Mouse (Mus musculus): ENCODE measurements at regions not wholly inside any gene's neighbourhood (a gene's known extent, or its start where the extent isn't known, plus 50 kb on each side); places are given as distances from the start of the nearest gene placed in this dataset.

DNA sequence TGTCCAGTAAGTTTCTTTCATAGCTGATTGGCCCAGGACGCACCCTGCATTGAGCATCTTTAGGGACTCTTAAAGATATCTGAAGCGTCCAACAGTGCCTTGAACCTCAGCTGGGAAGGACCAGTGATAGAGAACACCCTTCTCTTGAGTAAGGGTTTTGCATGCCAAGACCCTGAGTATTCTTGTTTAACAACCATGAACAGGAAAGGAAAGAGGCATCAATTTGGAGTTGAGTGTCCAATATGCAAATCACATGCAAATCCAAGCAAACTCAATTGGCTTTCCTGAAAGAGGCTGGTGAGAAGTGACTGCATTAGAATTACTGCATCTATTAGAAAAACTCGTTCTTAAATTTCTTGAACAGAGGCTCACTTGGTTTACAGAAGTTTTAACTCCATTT, 220.0 kb upstream of the A1bg start:
- H3K27me3 ChIP-seq, result no peaks in the 10 kb centered on the region
- H3K4me2 ChIP-seq, result no peak overlapping the region
- H3K9me3 ChIP-seq, result no peaks in the 10 kb centered on the region
- H3K27ac ChIP-seq, result no peak overlapping the region
- H3K4me3 ChIP-seq, result no peak overlapping the region
- no peak overlapping the region for H3K9ac ChIP-seq
- WGBS, result 51% methylated on average over 3 of the region's 3 CpGs
- ATAC-seq (ENCODE audit: low FRiP score), result no peak
- H3K4me1 ChIP-seq (replicated peaks), result no peaks in the 10 kb centered on the region
- H3K36me3 ChIP-seq, result no peaks in the 10 kb centered on the region

- no peak overlapping the region for H3K27ac ChIP-seq
- no peaks in the 10 kb centered on the region for H3K27me3 ChIP-seq
- no peaks in the 10 kb centered on the region for H3K36me3 ChIP-seq
- no peaks in the 10 kb centered on the region for H3K9me3 ChIP-seq
- no peak overlapping the region for H3K4me2 ChIP-seq
- no peak overlapping the region for H3K9ac ChIP-seq
- whole genome bisulfite sequencing, result 83% methylated on average over 5 of the region's 5 CpGs
- ATAC-seq (ENCODE audit: low FRiP score), result no peak
- H3K4me1 ChIP-seq (replicated peaks), result 0 out of 2 replicates have a peak, but pooled peaks cover 3% of the 10 kb centered on the region
- no peak overlapping the region for H3K4me3 ChIP-seq
These were observed 216.3 kb upstream of the A1bg start for GRCm38 (mm10) chr15:61139151-61139550.

GRCm38 (mm10) chr15:61136781-61137180, 214.0 kb upstream of the A1bg start:
- Histone ChIP-seq H3K9me3 (no peaks in the 10 kb centered on the region), H3K9ac (no peak overlapping the region), H3K27ac (no peak overlapping the region; the same call in 1 of the 2 replicates), H3K4me3 (no peak overlapping the region), H3K4me1 (replicated peaks) (0 out of 2 replicates have a peak, but pooled peaks cover 3% of the 10 kb centered on the region), H3K4me2 (no peak overlapping the region), H3K36me3 (no peaks in the 10 kb centered on the region), H3K27me3 (no peaks in the 10 kb centered on the region)
- no peak for ATAC-seq (ENCODE audit: low FRiP score)
- WGBS, result 48% methylated on average over 2 of the region's 2 CpGs

DNA sequence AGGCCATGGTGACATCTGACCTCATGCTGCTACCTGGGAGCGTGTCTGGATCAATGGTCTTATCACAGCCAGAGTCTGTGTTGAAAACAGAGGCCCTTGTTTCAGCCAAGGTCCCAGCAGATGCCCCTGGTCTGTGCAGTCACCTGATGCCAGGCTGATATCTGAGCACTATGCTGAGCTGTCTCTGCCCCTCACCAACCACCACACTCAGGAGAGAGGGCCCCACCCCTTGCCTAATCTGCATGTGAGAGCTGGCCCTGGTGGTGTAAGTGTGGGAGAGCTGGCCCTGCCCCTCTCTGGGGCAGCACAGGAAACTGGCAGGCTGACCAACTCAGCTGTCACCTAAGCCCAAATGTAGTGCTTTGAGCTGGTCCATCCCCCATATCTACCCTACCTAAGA, 210.5 kb upstream of the A1bg start:
- 89% methylated on average over 1 of the region's 1 CpGs for WGBS

DNA sequence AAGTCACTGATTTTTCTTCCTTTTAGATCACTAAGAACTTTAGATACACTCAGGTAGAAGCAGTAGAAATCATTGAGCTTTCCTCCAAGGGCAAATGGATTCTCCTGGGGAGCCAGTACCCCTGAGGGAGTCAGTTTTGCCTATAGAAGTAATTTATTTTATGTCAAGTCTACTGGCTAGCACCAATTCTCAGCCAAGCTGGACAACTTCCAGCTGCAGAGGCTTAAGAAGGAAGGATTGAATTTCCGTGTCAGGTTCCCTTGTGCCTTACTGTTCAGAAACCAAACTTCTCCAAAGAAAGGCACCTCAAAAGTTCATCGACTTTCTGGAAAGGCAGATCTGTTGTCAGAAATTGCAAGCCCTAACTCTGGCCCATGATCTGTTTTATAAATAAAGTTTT, 205.2 kb upstream of the A1bg start:
- no peak overlapping the region for H3K4me3 ChIP-seq
- H3K36me3 ChIP-seq, result no peaks in the 10 kb centered on the region
- no peak overlapping the region for H3K9ac ChIP-seq
- no peaks in the 10 kb centered on the region for H3K27me3 ChIP-seq
- no peaks in the 10 kb centered on the region for H3K4me1 ChIP-seq (replicated peaks)
- H3K9me3 ChIP-seq, result no peaks in the 10 kb centered on the region
- ATAC-seq (ENCODE audit: low FRiP score), result no peak
- no peak overlapping the region for H3K27ac ChIP-seq
- WGBS, result 91% methylated on average over 2 of the region's 2 CpGs
- no peak overlapping the region for H3K4me2 ChIP-seq

More for the DNA sequence above, 210.5 kb upstream of the A1bg start:
- no peak overlapping the region for H3K27ac ChIP-seq
- H3K9me3 ChIP-seq, result no peaks in the 10 kb centered on the region
- H3K4me3 ChIP-seq, result no peak overlapping the region
- no peak overlapping the region for H3K4me2 ChIP-seq
- H3K4me1 ChIP-seq (replicated peaks), result 0 out of 2 replicates have a peak, but pooled peaks cover 3% of the 10 kb centered on the region
- no peaks in the 10 kb centered on the region for H3K36me3 ChIP-seq
- H3K9ac ChIP-seq, result no peak overlapping the region
- ATAC-seq (ENCODE audit: low FRiP score), result no peak
- H3K27me3 ChIP-seq, result no peaks in the 10 kb centered on the region

GRCm38 (mm10) chr15:61127130-61127529, 204.3 kb upstream of the A1bg start:
- no peak overlapping the region for H3K27ac ChIP-seq
- H3K4me2 ChIP-seq, result no peak overlapping the region
- no peaks in the 10 kb centered on the region for H3K4me1 ChIP-seq (replicated peaks)
- H3K9me3 ChIP-seq, result no peaks in the 10 kb centered on the region
- no peaks in the 10 kb centered on the region for H3K27me3 ChIP-seq
- no peak for ATAC-seq (ENCODE audit: low FRiP score)
- no peak overlapping the region for H3K9ac ChIP-seq
- no peaks in the 10 kb centered on the region for H3K36me3 ChIP-seq
- no peak overlapping the region for H3K4me3 ChIP-seq

- Histone ChIP-seq H3K27me3 (no peaks in the 10 kb centered on the region), H3K4me2 (no peak overlapping the region), H3K9me3 (no peaks in the 10 kb centered on the region), H3K9ac (no peak overlapping the region), H3K4me3 (no peak overlapping the region), H3K27ac (no peak overlapping the region), H3K36me3 (no peaks in the 10 kb centered on the region), H3K4me1 (replicated peaks) (no peaks in the 10 kb centered on the region)
- WGBS, result 65% methylated on average over 1 of the region's 1 CpGs
- no peak for ATAC-seq (ENCODE audit: low FRiP score)
These were observed 194.1 kb upstream of the A1bg start for GRCm38 (mm10) chr15:61116912-61117311.

DNA sequence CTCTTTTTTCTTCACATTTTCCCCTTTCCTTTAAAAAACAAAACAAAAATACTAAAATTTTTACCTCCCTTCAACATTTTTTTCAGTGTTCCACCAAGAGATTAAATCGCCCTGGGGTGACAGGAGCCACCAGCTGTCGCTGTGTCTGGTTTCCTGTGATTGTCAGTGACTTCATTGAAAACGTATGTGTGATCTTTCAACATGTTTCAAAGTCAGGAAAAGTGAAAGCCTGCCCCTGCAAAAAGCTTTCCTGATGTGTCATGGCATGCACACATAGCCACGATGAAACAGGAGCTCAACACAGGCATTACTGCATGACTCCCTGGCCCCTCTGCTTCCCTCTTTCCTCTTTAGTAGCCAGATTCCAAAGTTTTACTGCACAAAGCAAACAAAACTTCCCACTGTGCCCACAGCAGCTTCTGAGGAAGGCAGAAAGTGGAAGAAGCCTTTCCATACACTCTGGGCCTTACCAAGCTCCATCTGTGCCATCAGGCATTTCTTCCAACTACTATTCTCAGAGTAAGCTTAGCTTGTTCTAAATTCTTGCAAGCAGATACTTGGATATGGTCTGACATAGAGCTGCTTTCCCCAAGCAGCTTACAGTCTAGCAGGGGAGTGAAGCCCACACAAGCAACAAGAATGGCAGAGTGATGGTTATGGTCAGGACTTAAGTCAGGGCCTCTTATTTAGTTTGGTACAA, 186.8 kb upstream of the A1bg start:
- Histone ChIP-seq H3K9me3 (no peaks in the 10 kb centered on the region), H3K4me3 (no peak overlapping the region), H3K4me1 (replicated peaks) (peaks cover 6% of the 10 kb centered on the region), H3K9ac (no peak overlapping the region), H3K27me3 (no peaks in the 10 kb centered on the region), H3K27ac (no peak overlapping the region), H3K36me3 (no peaks in the 10 kb centered on the region), H3K4me2 (no peak overlapping the region)
- 42% methylated on average over 4 of the region's 4 CpGs for WGBS
- ATAC-seq (ENCODE audit: low FRiP score), result no peak

GRCm38 (mm10) chr15:61108957-61109356, 186.1 kb upstream of the A1bg start:
- H3K4me3 ChIP-seq, result no peak overlapping the region
- H3K27ac ChIP-seq, result no peak overlapping the region
- H3K4me1 ChIP-seq (replicated peaks), result peaks cover 6% of the 10 kb centered on the region
- ATAC-seq (ENCODE audit: low FRiP score), result no peak
- no peak overlapping the region for H3K4me2 ChIP-seq
- H3K27me3 ChIP-seq, result no peaks in the 10 kb centered on the region
- H3K36me3 ChIP-seq, result no peaks in the 10 kb centered on the region
- WGBS, result 40% methylated on average over 2 of the region's 2 CpGs
- no peak overlapping the region for H3K9ac ChIP-seq
- no peaks in the 10 kb centered on the region for H3K9me3 ChIP-seq

GRCm38 (mm10) chr15:61102421-61103412, 179.9 kb upstream of the A1bg start:
- Histone ChIP-seq H3K9me3 (no peaks in the 10 kb centered on the region), H3K4me1 (replicated peaks) (peaks cover 9% of the 10 kb centered on the region), H3K9ac (no peak overlapping the region), H3K4me2 (peak overlapping the region; percentile 43), H3K4me3 (no peak overlapping the region), H3K27me3 (no peaks in the 10 kb centered on the region), H3K27ac (no peak overlapping the region), H3K36me3 (no peaks in the 10 kb centered on the region)
- ATAC-seq (ENCODE audit: low FRiP score), result peak; percentile 78
- WGBS, result 14% methylated on average over 7 of the region's 7 CpGs

DNA sequence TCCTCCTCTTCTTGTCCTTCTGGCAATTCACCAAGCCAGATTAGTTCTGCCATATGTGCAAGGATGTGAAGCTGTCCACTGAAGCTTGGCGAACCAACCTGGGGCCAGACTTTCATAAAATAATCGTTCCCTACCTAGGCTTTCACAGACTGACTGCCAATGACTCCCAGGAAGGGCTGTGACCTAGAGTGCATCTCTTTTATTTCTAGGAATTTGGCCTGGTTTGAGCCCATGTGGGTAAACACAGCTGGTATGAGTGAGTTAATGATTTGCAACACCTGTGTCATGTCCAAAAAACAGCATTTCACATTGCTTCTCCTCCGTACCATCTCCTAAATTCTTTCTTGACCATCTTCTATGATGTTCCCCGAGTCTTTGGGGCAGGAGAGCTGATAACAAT, 178.0 kb upstream of the A1bg start:
- 69% methylated on average over 4 of the region's 4 CpGs for WGBS
- Histone ChIP-seq H3K4me1 (replicated peaks) (peaks cover 9% of the 10 kb centered on the region), H3K27me3 (no peaks in the 10 kb centered on the region), H3K4me3 (no peak overlapping the region), H3K9ac (no peak overlapping the region), H3K9me3 (no peaks in the 10 kb centered on the region), H3K36me3 (no peaks in the 10 kb centered on the region), H3K4me2 (no peak overlapping the region), H3K27ac (no peak overlapping the region)
- ATAC-seq (ENCODE audit: low FRiP score), result no peak

DNA sequence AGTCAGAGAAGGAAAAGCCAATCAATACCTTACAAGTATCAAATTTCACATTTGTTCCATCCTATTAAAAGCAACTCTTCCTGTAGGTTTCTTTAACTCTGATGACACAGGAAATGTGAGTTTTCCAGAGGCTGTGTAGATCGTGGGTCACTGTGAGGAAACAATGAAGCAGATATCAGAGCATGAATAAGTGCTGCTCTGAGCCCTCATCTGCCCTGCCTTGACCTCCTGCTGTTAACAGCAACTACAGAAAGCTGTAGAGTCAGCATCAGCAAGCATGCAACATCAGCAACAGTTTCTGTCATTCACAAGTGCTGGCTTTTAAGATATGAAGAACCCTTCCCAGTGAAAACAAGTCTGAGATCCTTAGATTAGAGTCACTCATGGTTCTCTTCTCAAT, 176.2 kb upstream of the A1bg start:
- 31% methylated on average over 1 of the region's 1 CpGs for WGBS
- Histone ChIP-seq H3K27me3 (no peaks in the 10 kb centered on the region), H3K4me3 (no peak overlapping the region), H3K27ac (no peak overlapping the region), H3K4me2 (no peak overlapping the region), H3K4me1 (replicated peaks) (peaks cover 9% of the 10 kb centered on the region), H3K36me3 (no peaks in the 10 kb centered on the region), H3K9ac (no peak overlapping the region), H3K9me3 (no peaks in the 10 kb centered on the region)
- ATAC-seq (ENCODE audit: low FRiP score), result no peak

Measured in hindbrain, embryonic 13.5 days (tissue).